In the genomic region with DNA sequence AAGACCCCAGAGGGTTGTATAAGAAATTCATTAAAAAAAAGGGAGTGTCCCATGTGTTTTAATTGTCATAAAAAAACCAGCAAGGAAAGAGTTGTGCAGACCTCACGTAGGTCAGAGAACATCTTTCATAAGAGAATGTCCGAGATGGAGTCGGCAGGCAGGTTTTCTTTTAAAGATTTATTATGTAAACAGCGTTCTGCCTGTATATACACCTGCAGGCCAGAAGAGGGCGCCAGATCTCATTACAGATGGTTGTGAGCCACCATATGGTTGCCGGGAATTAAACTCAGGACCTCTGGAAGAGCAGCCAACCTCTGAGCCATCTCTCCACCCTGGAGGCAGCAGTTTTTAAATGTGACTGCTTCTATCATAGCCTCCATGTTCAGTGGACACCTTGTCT, we compare ENCODE assay signal across 17 mouse cellular contexts.
DNase-seq lines count a peak whose midpoint lies in the region; ATAC-seq and TF ChIP-seq lines count a peak whose summit lies in the region.
"Had no signal": no experiment of that assay in that cellular context is flagged by ENCODE, and none has a peak within 500 bp of the region (broad histone marks: within the 10 kb centered on the region; RNA-seq: fewer than 3 reads in every experiment).

No protein-coding gene starts in this region.

- no peak overlapping the region for H3K4me3 ChIP-seq in kidney, adult 2 months (ENCODE audit: insufficient read depth, low read depth, low read length)
- H3K4me3 ChIP-seq in kidney, embryonic 15.5 days (replicated peaks): no peak overlapping the region
- H3K4me3 ChIP-seq in lung, embryonic 14.5 days (ENCODE audit: low read depth, low read length): no peak overlapping the region
- H3K4me3 ChIP-seq in ES-Bruce4 (ENCODE audit: low read depth, low read length): no peak overlapping the region
- H3K4me3 ChIP-seq in cortical plate, adult 2 months (ENCODE audit: insufficient read depth, low read length): no peak overlapping the region
- H3K4me3 ChIP-seq in thymus, adult 2 months (ENCODE audit: control insufficient read depth, insufficient read depth, low read length): no peak overlapping the region
- H3K4me3 ChIP-seq: forebrain, embryonic 13.5 days had no signal

- DNase-seq in kidney, adult 2 months: peak; percentile 17
- no peak for DNase-seq in lung, embryonic 14.5 days
- DNase-seq in lung, postnatal 4 days: no peak
- no peak for DNase-seq in layer of hippocampus, postnatal 14 days (ENCODE audit: low spot score in 2 of 2)
- DNase-seq in thymus, adult 2 months: no peak
- DNase-seq: cerebellum, adult 11 months; cerebellum, postnatal 25 days; kidney, postnatal 10 days; layer of hippocampus, adult 9-11 months; right cerebral cortex, postnatal 4 days; thymus, postnatal 25 days had no signal

- no peak for TF ChIP-seq EP300 in ES-Bruce4 (IDR thresholded peaks at IDR 0.05; ENCODE audit: insufficient read depth, low read depth, low read length)

- H3K9ac ChIP-seq in kidney, embryonic 15.5 days: no peak overlapping the region
- H3K9ac ChIP-seq in lung, embryonic 14.5 days: no peak overlapping the region
- H3K9ac ChIP-seq in ES-Bruce4 (ENCODE audit: low read depth, poor library complexity, severe bottlenecking): no peak overlapping the region
- H3K9ac ChIP-seq: forebrain, embryonic 13.5 days had no signal

- no peak overlapping the region for H3K4me2 ChIP-seq in kidney, embryonic 15.5 days
- no peak overlapping the region for H3K4me2 ChIP-seq in lung, embryonic 14.5 days
- H3K4me2 ChIP-seq: forebrain, embryonic 13.5 days; heart, embryonic 11.5 days had no signal

- H3K4me1 ChIP-seq in kidney, adult 2 months (ENCODE audit: control insufficient read depth, insufficient read depth, low read length): no peaks in the 10 kb centered on the region
- H3K4me1 ChIP-seq in kidney, embryonic 15.5 days: no peaks in the 10 kb centered on the region
- H3K4me1 ChIP-seq in lung, embryonic 14.5 days (ENCODE audit: insufficient read depth): no peaks in the 10 kb centered on the region
- no peaks in the 10 kb centered on the region for H3K4me1 ChIP-seq in ES-Bruce4 (ENCODE audit: control insufficient read depth, insufficient read depth, low read length)
- no peaks in the 10 kb centered on the region for H3K4me1 ChIP-seq in cortical plate, adult 2 months (ENCODE audit: control insufficient read depth, insufficient read depth, low read length)
- no peaks in the 10 kb centered on the region for H3K4me1 ChIP-seq in thymus, adult 2 months (replicated peaks; ENCODE audit: control insufficient read depth, insufficient read depth, low read length)
- H3K4me1 ChIP-seq: forebrain, embryonic 13.5 days had no signal

- peak; percentile 31; the same call in 1 of the 2 replicates for TF ChIP-seq CTCF in kidney, adult 2 months (conservative IDR thresholded peaks at IDR 0.05; ENCODE audit: insufficient read depth, insufficient read length, low read depth, low read length)
- TF ChIP-seq CTCF in lung, embryonic 14.5 days (IDR thresholded peaks at IDR 0.05; ENCODE audit: low read depth): peak; percentile 37
- TF ChIP-seq CTCF in ES-Bruce4 (IDR thresholded peaks at IDR 0.05; ENCODE audit: low read depth, low read length): peak; percentile 42
- TF ChIP-seq CTCF in cortical plate, adult 2 months (IDR thresholded peaks at IDR 0.05; ENCODE audit: extremely low read depth, insufficient read depth, low read length): peak; percentile 12; the same call in 1 of the 2 replicates
- TF ChIP-seq CTCF in thymus, adult 2 months (IDR thresholded peaks at IDR 0.05; ENCODE audit: borderline replicate concordance, control insufficient read depth, extremely low read depth, insufficient read depth, low read length, poor library complexity): no peak

- TF ChIP-seq POLR2A in kidney, adult 2 months (IDR thresholded peaks at IDR 0.05; ENCODE audit: low read depth, low read length): no peak
- no peak for TF ChIP-seq POLR2A in ES-Bruce4 (IDR thresholded peaks at IDR 0.05; ENCODE audit: insufficient read depth, low read length)
- TF ChIP-seq POLR2A in cortical plate, adult 2 months (IDR thresholded peaks at IDR 0.05; ENCODE audit: extremely low read depth, insufficient read depth, low read length): no peak
- TF ChIP-seq POLR2A in thymus, adult 2 months (IDR thresholded peaks at IDR 0.05; ENCODE audit: control insufficient read depth, extremely low read depth, insufficient read depth, low read length, poor library complexity): no peak

- H3K9me3 ChIP-seq in kidney, embryonic 15.5 days (replicated peaks): no peaks in the 10 kb centered on the region
- H3K9me3 ChIP-seq in lung, embryonic 14.5 days (ENCODE audit: low read depth, low read length): no peaks in the 10 kb centered on the region
- no peaks in the 10 kb centered on the region for H3K9me3 ChIP-seq in ES-Bruce4 (replicated peaks; ENCODE audit: control insufficient read depth, insufficient read depth, low read length, poor library complexity, severe bottlenecking)
- H3K9me3 ChIP-seq: forebrain, embryonic 13.5 days had no signal

- H3K27ac ChIP-seq in kidney, adult 2 months (ENCODE audit: insufficient read depth, low read depth, low read length): no peak overlapping the region
- H3K27ac ChIP-seq in kidney, embryonic 15.5 days: no peak overlapping the region
- H3K27ac ChIP-seq in lung, embryonic 14.5 days (ENCODE audit: low read depth): no peak overlapping the region
- no peak overlapping the region for H3K27ac ChIP-seq in ES-Bruce4 (ENCODE audit: insufficient read depth, low read length)
- no peak overlapping the region for H3K27ac ChIP-seq in cortical plate, adult 2 months (ENCODE audit: insufficient read depth, low read length)
- H3K27ac ChIP-seq in thymus, adult 2 months (ENCODE audit: control insufficient read depth, insufficient read depth, low read length): no peak overlapping the region
- H3K27ac ChIP-seq: forebrain, embryonic 13.5 days had no signal

- ATAC-seq in kidney, embryonic 15.5 days (replicated peaks; ENCODE audit: low FRiP score): no peak
- no peak for ATAC-seq in lung, embryonic 14.5 days (ENCODE audit: insufficient read depth)
- ATAC-seq: forebrain, embryonic 13.5 days; inflammation-experienced regulatory T-cells, adult 6 months had no signal

- 73% methylated on average over 6 of the region's 6 CpGs for WGBS in kidney, adult 2 months
- WGBS in kidney, embryonic 15.5 days: 65% methylated on average over 6 of the region's 6 CpGs
- 68% methylated on average over 6 of the region's 6 CpGs for WGBS in lung, embryonic 14.5 days
- 88% methylated on average over 6 of the region's 6 CpGs for WGBS in thymus, adult 2 months

- no peaks in the 10 kb centered on the region for H3K36me3 ChIP-seq in kidney, adult 2 months (ENCODE audit: control insufficient read depth, insufficient read depth, low read length)
- peaks cover 59% of the 10 kb centered on the region for H3K36me3 ChIP-seq in kidney, embryonic 15.5 days
- H3K36me3 ChIP-seq in lung, embryonic 14.5 days (ENCODE audit: insufficient read depth): peaks cover 41% of the 10 kb centered on the region
- H3K36me3 ChIP-seq in ES-Bruce4 (ENCODE audit: control insufficient read depth, insufficient read depth, low read length, poor library complexity, severe bottlenecking): no peaks in the 10 kb centered on the region
- no peaks in the 10 kb centered on the region for H3K36me3 ChIP-seq in thymus, adult 2 months (ENCODE audit: control insufficient read depth, insufficient read depth, low read length)

- no peaks in the 10 kb centered on the region for H3K27me3 ChIP-seq in kidney, adult 2 months (replicated peaks; ENCODE audit: control insufficient read depth, insufficient read depth, low read length)
- H3K27me3 ChIP-seq in kidney, embryonic 15.5 days: no peaks in the 10 kb centered on the region
- no peaks in the 10 kb centered on the region for H3K27me3 ChIP-seq in lung, embryonic 14.5 days (ENCODE audit: insufficient read depth, low read length)
- H3K27me3 ChIP-seq in ES-Bruce4 (ENCODE audit: control insufficient read depth, insufficient read depth, low read length, poor library complexity, severe bottlenecking): no peaks in the 10 kb centered on the region
- no peaks in the 10 kb centered on the region for H3K27me3 ChIP-seq in thymus, adult 2 months (ENCODE audit: control insufficient read depth, insufficient read depth, low read length)
- H3K27me3 ChIP-seq: forebrain, embryonic 13.5 days had no signal
